Mouse (Mus musculus) neural tube, embryonic 15.5 days (tissue): ENCODE measurements around the gene Them7. TPM values are rescaled to one million over a fixed set of nuclear protein-coding genes. Genes with fewer than 3 reads are reported as not detected.
A peak's percentile ranks its signal among the peaks of the same experiment; 100 is the strongest.

ENCODE experiments used
- ATAC-seq: fragments of 200-750 bp; cut with Nextera tagmentation; 2 replicates; pipeline ENCODE4 v1.8.0; 2017; ENCODE audit warnings: mild to moderate bottlenecking, moderate TSS enrichment, moderate library complexity; ENCODE audit not compliant: low FRiP score
- H3K27ac ChIP-seq: fragments of 300-500 bp; sonication (generic); replicated peaks from 2 replicates; pipeline ENCODE4 v1.5.1; 2015; ENCODE audit warnings: mild to moderate bottlenecking, inconsistent platforms
- H3K27me3 ChIP-seq: fragments of 300-500 bp; sonication (generic); replicated peaks from 2 replicates; pipeline ENCODE4 v1.6.1; 2015; ENCODE audit warnings: inconsistent platforms
- H3K36me3 ChIP-seq: fragments of 300-500 bp; sonication (generic); 2 replicates; pipeline ENCODE4 v1.6.1; 2015; ENCODE audit warnings: inconsistent platforms
- H3K4me1 ChIP-seq: fragments of 300-500 bp; sonication (generic); 2 replicates; pipeline ENCODE4 v1.6.1; 2015; ENCODE audit warnings: inconsistent platforms
- H3K4me2 ChIP-seq: fragments of 300-500 bp; sonication (generic); 2 replicates; pipeline ENCODE4 v1.6.1; 2015; ENCODE audit warnings: inconsistent platforms, mild to moderate bottlenecking, moderate library complexity
- H3K4me3 ChIP-seq: fragments of 300-500 bp; sonication (generic); replicated peaks from 2 replicates; pipeline ENCODE4 v1.5.1; 2015; ENCODE audit warnings: mild to moderate bottlenecking, inconsistent platforms
- H3K9ac ChIP-seq: fragments of 300-500 bp; sonication (generic); replicated peaks from 2 replicates; pipeline ENCODE4 v1.6.1; 2015; ENCODE audit warnings: mild to moderate bottlenecking, inconsistent platforms
- H3K9me3 ChIP-seq: fragments of 300-500 bp; sonication (generic); replicated peaks from 2 replicates; pipeline ENCODE4 v1.6.1; 2016; ENCODE audit warnings: inconsistent platforms
- WGBS: fragments of 180-500 bp; shearing (Covaris S2); methylation state at CpG from one replicate; pipeline ENCODE4 v1.1.7; 2015; ENCODE audit warnings: mixed read lengths; 5-methylcytosine and 5-hydroxymethylcytosine counted together
- polyA plus RNA-seq: library from polyadenylated mRNA; unstranded; fragments of >200 nt; fragmentation: Nextera tagmentation; extraction: Ambion mirVana; gene quantifications from 2 replicates; pipeline ENCODE4 v1.2.1, GENCODE M21; 2015

Them7 gene
- polyA plus RNA-seq, 1 experiment from 2014 or later: 0.14 TPM

DNA sequence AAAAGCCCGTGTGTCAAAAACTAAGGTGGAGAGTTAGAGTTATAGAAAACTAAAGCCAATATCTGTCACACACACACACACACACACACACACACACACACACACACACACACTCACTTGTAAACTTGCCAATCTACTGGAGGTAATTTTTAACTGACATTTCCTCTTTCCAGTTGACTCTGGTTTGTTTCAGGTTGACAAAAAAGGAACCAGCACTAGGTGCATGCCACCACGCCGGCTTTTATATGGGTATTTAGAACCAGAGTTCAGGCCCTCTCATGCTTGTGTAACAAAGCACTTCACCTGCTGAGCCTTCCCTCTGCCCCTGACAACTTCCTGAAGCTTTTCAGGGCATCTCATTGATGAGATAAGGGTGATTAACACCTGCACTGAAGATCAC, 89.0 kb downstream of the Them7 start:
- WGBS: 72% methylated on average over 3 of the region's 3 CpGs
- ATAC-seq: no peak
- Histone ChIP-seq H3K36me3 (no peaks in the 10 kb centered on the region), H3K4me2 (no peak overlapping the region), H3K27me3 (no peaks in the 10 kb centered on the region; the same call in 1 of the 2 replicates), H3K9me3 (no peaks in the 10 kb centered on the region), H3K4me1 (peaks cover 21% of the 10 kb centered on the region), H3K27ac (no peak overlapping the region), H3K9ac (no peak overlapping the region), H3K4me3 (no peak overlapping the region)

DNA sequence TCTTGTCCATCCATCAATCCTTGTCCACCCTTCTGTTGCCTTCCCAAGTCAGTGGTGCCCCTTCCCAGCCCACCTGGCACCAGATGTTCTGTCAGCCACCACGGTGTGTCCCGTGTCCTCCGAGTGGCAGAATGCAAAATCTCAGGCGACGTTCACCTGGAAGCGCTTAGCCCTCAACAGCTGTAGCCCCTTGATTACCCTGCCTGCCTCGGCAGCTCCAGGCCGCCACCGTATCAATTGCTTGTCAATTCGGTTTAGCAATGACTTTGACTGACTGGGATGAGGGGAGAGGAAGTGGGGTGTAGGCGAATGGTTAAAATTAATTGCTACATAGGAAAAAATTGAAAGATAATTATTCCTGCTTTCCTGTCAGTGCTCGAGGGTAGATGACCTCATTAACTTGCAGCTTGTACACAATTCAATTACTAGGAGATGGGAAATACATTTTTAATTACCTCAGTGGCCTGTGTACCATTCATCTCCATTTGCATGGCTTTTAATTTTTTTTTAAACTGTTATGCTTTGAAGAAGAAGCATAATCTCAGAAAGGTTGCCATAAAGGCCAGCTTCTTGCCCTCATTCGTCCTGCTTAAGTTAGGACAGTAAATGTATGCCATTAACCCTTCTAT, 93.5 kb downstream of the Them7 start:
- ATAC-seq: peak; percentile 59; the same call in 1 of the 2 replicates
- Histone ChIP-seq H3K27me3 (no peaks in the 10 kb centered on the region; the same call in 1 of the 2 replicates), H3K36me3 (no peaks in the 10 kb centered on the region), H3K4me2 (0 out of 2 replicates have a peak overlapping the region, but pooled peaks have one; percentile 13), H3K27ac (no peak overlapping the region), H3K4me1 (peaks cover 10% of the 10 kb centered on the region), H3K9ac (no peak overlapping the region), H3K4me3 (no peak overlapping the region), H3K9me3 (no peaks in the 10 kb centered on the region)
- WGBS: 39% methylated on average over 13 of the region's 13 CpGs

DNA sequence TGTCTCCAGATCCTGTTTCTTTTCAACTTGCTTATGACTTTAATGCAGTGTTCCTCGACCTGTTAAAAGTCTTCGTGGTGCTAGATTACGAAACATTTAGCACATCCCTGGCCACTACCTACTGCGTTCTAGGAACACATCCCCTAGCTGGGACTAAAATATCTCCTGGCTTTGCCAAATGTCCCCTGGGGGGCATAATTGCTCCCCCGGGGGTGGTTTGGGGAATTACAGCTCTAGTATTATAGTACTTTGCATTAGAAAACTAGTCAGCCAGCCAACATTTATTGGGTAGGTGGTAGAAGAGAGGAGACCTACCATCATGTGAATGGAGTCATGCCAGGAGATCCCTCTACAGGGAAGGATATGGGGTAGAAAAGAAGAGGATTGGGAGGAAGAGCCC, 101.9 kb downstream of the Them7 start:
- Histone ChIP-seq H3K36me3 (no peaks in the 10 kb centered on the region), H3K4me2 (no peak overlapping the region), H3K9ac (no peak overlapping the region), H3K9me3 (no peaks in the 10 kb centered on the region), H3K27ac (no peak overlapping the region), H3K27me3 (peaks cover 13% of the 10 kb centered on the region; the same call in 1 of the 2 replicates), H3K4me1 (no peaks in the 10 kb centered on the region), H3K4me3 (no peak overlapping the region)
- WGBS: 86% methylated on average over 5 of the region's 5 CpGs
- no peak for ATAC-seq

DNA sequence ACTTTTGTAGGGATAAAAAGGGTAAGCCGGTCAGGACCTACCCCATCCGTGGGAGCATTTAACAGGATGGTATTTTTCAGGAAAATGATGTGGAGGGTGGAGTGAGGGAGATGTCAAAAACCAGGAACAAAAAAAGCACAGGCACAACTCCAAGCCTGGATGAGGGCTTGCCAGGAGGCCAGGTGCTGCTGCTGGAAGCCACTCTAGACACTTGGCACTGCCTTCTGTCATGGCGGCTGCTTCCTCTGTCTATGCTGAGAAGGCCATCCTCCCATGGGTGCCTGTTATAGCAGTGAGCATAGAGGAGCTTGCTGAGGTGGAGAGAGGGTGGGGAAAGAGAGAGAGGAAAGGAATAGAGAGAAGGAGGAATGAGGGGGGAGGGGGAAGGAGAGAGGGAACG, 105.9 kb downstream of the Them7 start:
- no peak for ATAC-seq
- no peak overlapping the region for H3K4me3 ChIP-seq

DNA sequence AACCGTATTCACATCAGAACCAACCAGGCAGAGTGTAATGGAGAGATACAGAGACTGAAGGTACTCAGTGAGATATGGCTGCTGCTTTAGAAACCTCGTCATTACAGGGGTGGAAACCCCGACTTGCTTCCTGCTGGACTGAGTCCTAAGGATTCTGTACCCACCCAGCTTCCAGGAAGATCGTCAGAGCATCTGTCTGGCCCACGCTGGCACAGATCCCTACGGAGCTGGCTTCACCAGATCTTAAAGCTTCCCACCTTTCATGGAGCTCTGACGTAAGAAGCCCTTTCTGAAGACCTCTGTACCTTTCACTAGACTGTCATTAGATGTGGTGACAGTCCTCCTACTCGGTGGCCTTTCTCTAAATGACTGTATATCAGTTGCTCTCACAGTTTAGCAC, 109.0 kb downstream of the Them7 start:
- no peak overlapping the region for H3K4me2 ChIP-seq
- H3K27me3 ChIP-seq: peaks cover 17% of the 10 kb centered on the region
- ATAC-seq: no peak
- no peak overlapping the region for H3K4me3 ChIP-seq
- H3K36me3 ChIP-seq: no peaks in the 10 kb centered on the region
- H3K4me1 ChIP-seq: peaks cover 27% of the 10 kb centered on the region
- no peak overlapping the region for H3K9ac ChIP-seq
- H3K27ac ChIP-seq: no peak overlapping the region
- WGBS: 60% methylated on average over 8 of the region's 8 CpGs
- H3K9me3 ChIP-seq: no peaks in the 10 kb centered on the region

More for the DNA sequence above, 105.9 kb downstream of the Them7 start:
- H3K9me3 ChIP-seq: no peaks in the 10 kb centered on the region
- H3K4me2 ChIP-seq: no peak overlapping the region
- H3K9ac ChIP-seq: no peak overlapping the region
- H3K36me3 ChIP-seq: no peaks in the 10 kb centered on the region
- 81% methylated on average over 4 of the region's 4 CpGs for WGBS
- no peak overlapping the region for H3K27ac ChIP-seq
- H3K4me1 ChIP-seq: peaks cover 11% of the 10 kb centered on the region; the same call in 1 of the 2 replicates
- peaks cover 14% of the 10 kb centered on the region for H3K27me3 ChIP-seq

DNA sequence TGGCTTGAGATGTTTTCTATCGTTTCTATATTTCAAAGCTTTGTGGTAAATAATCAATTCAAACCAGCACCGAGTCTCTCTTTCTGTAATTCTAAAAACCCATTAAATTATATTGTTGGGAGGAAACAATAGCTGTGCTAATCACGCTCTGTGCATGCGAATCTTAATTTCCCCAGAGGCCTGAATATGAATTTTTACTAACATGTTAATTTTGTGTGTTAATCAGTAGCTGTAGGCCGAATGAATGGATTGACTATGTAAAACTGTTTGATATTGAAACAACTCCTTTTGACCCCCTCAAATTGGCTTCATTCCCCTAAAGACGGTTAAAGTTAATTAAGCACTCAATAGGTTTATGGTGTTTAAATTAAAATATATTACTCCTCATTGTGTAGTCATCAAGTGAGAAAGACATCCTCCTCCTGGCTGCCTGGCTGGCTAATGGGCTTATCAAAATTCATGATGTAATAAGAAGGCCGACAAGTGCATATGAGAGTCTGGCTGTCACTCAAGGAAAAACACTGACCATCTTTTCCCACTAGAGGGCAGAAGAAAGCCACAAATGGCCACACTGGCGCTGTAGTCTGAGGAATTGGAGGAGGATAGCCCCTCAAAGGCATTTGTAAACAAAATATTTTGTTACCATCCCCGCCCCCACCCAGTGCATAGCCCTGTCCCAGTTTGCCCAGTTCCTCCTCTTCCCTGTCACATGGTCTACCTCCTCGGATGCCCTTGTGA, 110.0 kb downstream of the Them7 start:
- Histone ChIP-seq H3K9ac (no peak overlapping the region), H3K27me3 (peaks cover 17% of the 10 kb centered on the region; the same call in 1 of the 2 replicates), H3K27ac (peak overlapping the region; percentile 76), H3K9me3 (no peaks in the 10 kb centered on the region), H3K4me2 (peak overlapping the region; percentile 38), H3K4me3 (no peak overlapping the region), H3K36me3 (no peaks in the 10 kb centered on the region), H3K4me1 (peaks cover 27% of the 10 kb centered on the region)
- WGBS: 17% methylated on average over 10 of the region's 10 CpGs
- peak; percentile 80 for ATAC-seq

DNA sequence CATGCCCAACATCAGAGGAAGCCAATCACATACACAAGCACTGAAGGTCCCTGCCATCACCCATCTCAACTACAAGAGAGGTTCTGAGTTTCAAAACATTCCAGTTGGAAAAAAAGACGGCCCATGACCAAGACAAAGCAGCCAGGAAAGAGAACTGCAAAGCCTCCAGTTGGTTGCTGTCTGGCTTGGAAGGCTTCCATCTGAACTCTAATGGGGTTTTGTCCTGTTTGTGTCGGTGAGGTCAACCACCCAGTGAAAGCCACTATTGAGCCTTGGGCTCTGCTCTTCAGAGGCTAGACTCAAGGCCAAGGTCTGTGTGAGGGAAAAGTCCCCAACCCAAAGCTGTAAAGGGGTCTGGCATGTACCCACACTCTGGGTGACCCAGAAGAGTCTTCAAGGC, 111.5 kb downstream of the Them7 start:
- Histone ChIP-seq H3K36me3 (no peaks in the 10 kb centered on the region), H3K9me3 (no peaks in the 10 kb centered on the region), H3K4me3 (no peak overlapping the region), H3K4me2 (no peak overlapping the region), H3K4me1 (peaks cover 27% of the 10 kb centered on the region), H3K9ac (no peak overlapping the region), H3K27me3 (peaks cover 13% of the 10 kb centered on the region; the same call in 1 of the 2 replicates), H3K27ac (no peak overlapping the region)
- no peak for ATAC-seq
- whole genome bisulfite sequencing: 71% methylated on average over 2 of the region's 2 CpGs

DNA sequence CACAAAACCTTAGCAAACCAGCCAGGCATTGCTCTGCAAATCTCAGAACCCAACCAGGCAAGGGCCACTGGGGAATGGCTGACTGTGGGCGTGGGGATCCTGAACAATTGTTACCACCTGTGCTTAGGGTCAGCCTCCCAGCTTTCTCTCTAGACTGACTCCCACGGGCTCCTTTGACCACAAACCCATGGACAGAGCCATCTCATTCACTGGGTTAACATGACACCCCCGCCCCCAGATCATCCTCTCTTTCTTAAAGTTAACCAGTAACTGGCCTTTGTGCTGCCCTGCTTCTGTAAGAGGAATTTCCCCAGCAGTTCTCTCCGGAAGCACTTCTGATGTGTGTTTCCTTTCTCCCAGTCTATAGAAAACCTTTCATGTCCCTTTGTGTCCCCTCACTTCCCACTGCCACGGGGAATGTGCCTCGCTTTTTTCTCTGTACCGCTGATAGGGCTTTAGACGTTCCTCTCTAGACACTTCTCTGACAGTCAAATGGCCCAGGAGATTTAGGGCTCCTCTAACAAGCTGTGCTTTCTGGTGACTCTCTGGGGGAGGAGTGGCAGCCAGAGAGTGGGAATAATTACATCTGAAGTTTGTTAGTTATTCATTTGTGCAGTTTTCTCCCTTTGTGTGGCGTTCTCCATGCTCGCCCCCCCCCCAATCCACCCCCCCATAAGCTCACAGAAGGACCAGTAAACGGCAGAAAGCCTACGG, 112.4 kb downstream of the Them7 start:
- WGBS: 5% methylated on average over 12 of the region's 12 CpGs
- ATAC-seq: no peak
- H3K4me2 ChIP-seq: no peak overlapping the region
- H3K36me3 ChIP-seq: no peaks in the 10 kb centered on the region
- no peaks in the 10 kb centered on the region for H3K9me3 ChIP-seq
- H3K4me3 ChIP-seq: no peak overlapping the region
- peaks cover 6% of the 10 kb centered on the region; the same call in 1 of the 2 replicates for H3K27me3 ChIP-seq
- no peak overlapping the region for H3K27ac ChIP-seq
- no peak overlapping the region for H3K9ac ChIP-seq
- H3K4me1 ChIP-seq: peaks cover 27% of the 10 kb centered on the region

DNA sequence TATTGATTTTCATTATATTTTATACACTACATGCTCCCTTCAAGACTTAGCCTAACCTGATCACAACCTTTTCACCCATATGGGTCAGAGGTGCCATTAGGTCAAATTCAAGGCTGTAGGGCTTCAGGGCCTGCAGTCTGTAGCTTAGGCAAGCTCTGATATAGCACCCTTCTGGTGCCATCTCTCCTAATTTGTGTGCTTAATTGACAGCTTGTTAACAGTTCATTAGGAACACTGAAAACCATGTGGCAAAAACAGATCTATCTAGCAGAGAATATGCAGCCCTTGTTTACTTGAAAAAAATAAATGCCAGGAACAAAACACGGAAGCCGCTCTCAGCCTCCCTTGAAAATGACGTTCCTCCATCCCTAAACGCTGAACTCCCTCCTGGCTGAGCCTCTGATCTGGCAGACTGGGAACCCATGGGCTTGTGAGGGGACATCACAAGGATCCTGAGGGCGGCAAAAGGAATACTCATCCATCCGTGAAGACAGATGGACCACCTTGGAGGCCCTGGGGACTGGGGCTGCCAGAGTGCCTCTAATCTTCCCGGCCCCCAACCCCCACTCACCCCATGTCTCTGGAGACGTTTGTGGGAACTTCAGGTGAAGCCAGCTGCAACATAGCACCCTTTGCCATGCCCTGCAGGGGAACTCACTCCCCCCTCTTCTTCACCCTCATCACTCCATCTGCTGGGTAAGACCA, 113.2 kb downstream of the Them7 start:
- Histone ChIP-seq H3K36me3 (no peaks in the 10 kb centered on the region), H3K4me1 (peaks cover 27% of the 10 kb centered on the region), H3K27ac (no peak overlapping the region), H3K4me3 (no peak overlapping the region), H3K9ac (no peak overlapping the region), H3K9me3 (no peaks in the 10 kb centered on the region), H3K27me3 (peaks cover 7% of the 10 kb centered on the region; the same call in 1 of the 2 replicates), H3K4me2 (no peak overlapping the region)
- 17% methylated on average over 8 of the region's 8 CpGs for WGBS
- no peak for ATAC-seq

DNA sequence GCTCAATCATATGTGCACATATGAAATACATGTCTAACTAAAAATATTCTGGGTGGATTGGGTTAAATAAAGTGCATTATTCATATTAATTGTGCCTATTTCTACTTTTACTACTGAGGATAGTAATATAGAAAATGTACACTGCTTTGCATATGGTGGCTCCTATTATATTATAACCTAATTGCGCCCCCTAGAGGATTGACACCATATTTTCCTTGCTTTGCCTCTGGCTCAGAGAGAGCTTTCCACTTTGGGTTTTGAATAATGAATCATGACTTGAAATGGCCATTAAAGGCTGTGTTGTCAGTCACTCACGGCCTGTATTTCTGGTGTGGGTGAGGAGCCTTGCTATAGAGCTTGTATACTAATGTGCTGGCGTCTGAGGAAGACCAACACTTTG, 115.9 kb downstream of the Them7 start:
- 71% methylated on average over 3 of the region's 3 CpGs for WGBS
- peaks cover 16% of the 10 kb centered on the region for H3K4me1 ChIP-seq
- H3K9ac ChIP-seq: no peak overlapping the region
- no peaks in the 10 kb centered on the region for H3K36me3 ChIP-seq
- no peak for ATAC-seq
- no peak overlapping the region for H3K4me3 ChIP-seq
- H3K27ac ChIP-seq: no peak overlapping the region
- no peak overlapping the region for H3K4me2 ChIP-seq
- H3K27me3 ChIP-seq: 0 out of 2 replicates have a peak, but pooled peaks cover 7% of the 10 kb centered on the region
- H3K9me3 ChIP-seq: no peaks in the 10 kb centered on the region

DNA sequence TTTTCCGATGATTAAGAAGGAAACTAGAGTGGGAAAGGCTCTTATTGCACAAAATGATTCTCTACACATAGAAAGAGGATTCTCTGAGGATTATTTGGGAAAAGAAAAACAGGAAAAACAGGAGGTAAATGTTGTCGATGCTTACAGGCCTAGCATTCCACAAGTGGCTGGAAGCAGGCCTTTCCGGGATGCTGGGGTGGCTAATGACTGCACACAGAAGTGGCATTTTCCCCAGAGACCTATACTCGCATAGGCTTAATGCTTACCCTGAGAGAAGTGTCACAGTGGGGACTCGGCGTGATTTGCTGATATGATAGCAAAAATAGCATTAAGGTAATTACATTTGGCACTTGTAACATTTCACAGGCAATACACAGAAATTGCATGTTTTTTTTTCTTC, 124.8 kb downstream of the Them7 start:
- Histone ChIP-seq H3K4me2 (no peak overlapping the region), H3K4me3 (no peak overlapping the region), H3K9ac (no peak overlapping the region), H3K27me3 (peaks cover 6% of the 10 kb centered on the region; the same call in 1 of the 2 replicates), H3K27ac (no peak overlapping the region), H3K36me3 (no peaks in the 10 kb centered on the region), H3K9me3 (no peaks in the 10 kb centered on the region), H3K4me1 (peaks cover 5% of the 10 kb centered on the region; the same call in 1 of the 2 replicates)
- 54% methylated on average over 6 of the region's 6 CpGs for WGBS
- ATAC-seq: no peak
